Mouse (Mus musculus) heart, embryonic 15.5 days (tissue): ENCODE data around the gene Pga5. TPM values are rescaled to one million over a fixed set of nuclear protein-coding genes. Genes with fewer than 3 reads are reported as not detected.
A peak's percentile ranks its signal among the peaks of the same experiment; 100 is the strongest.

ENCODE experiments used
- ATAC-seq: fragments of 200-750 bp; cut with Nextera tagmentation; replicated peaks from 2 replicates; pipeline ENCODE4 v1.8.0; 2017; ENCODE audit warnings: low read depth, moderate TSS enrichment; ENCODE audit not compliant: insufficient number of reproducible peaks, insufficient read depth, low FRiP score
- H3K27ac ChIP-seq: fragments of 300-500 bp; sonication (generic); 2 replicates; pipeline ENCODE4 v1.5.1; 2015; ENCODE audit warnings: mild to moderate bottlenecking, inconsistent platforms
- H3K27me3 ChIP-seq: fragments of 300-500 bp; sonication (generic); 2 replicates; pipeline ENCODE4 v1.6.1; 2015; ENCODE audit warnings: inconsistent platforms
- H3K36me3 ChIP-seq: fragments of 300-500 bp; sonication (generic); 2 replicates; pipeline ENCODE4 v1.6.1; 2015; ENCODE audit warnings: mild to moderate bottlenecking, inconsistent platforms
- H3K4me1 ChIP-seq: fragments of 300-500 bp; sonication (generic); replicated peaks from 2 replicates; pipeline ENCODE4 v1.6.1; 2015; ENCODE audit warnings: inconsistent platforms
- H3K4me2 ChIP-seq: fragments of 300-500 bp; sonication (generic); 2 replicates; pipeline ENCODE4 v1.6.1; 2015; ENCODE audit warnings: inconsistent platforms, mild to moderate bottlenecking, moderate library complexity
- H3K4me3 ChIP-seq: fragments of 300-500 bp; sonication (generic); 2 replicates; pipeline ENCODE4 v1.5.1; 2015; ENCODE audit warnings: mild to moderate bottlenecking, inconsistent platforms
- H3K9ac ChIP-seq: fragments of 300-500 bp; sonication (generic); 2 replicates; pipeline ENCODE4 v1.6.1; 2015; ENCODE audit warnings: mild to moderate bottlenecking, inconsistent platforms
- H3K9me3 ChIP-seq: fragments of 300-500 bp; sonication (generic); replicated peaks from 2 replicates; pipeline ENCODE4 v1.6.1; 2016; ENCODE audit warnings: inconsistent platforms
- WGBS: fragments of 180-500 bp; shearing (Covaris S2); methylation state at CpG from one replicate; pipeline ENCODE4 v1.1.7; 2015; ENCODE audit warnings: mixed read lengths; 5-methylcytosine and 5-hydroxymethylcytosine counted together
- polyA plus RNA-seq: library from polyadenylated mRNA; unstranded; fragments of >200 nt; fragmentation: Nextera tagmentation; extraction: Ambion mirVana; gene quantifications from 2 replicates; pipeline ENCODE4 v1.2.1, GENCODE M21; 2015

The Pga5 gene
- polyA plus RNA-seq, 1 experiment from 2014 or later: not detected

DNA sequence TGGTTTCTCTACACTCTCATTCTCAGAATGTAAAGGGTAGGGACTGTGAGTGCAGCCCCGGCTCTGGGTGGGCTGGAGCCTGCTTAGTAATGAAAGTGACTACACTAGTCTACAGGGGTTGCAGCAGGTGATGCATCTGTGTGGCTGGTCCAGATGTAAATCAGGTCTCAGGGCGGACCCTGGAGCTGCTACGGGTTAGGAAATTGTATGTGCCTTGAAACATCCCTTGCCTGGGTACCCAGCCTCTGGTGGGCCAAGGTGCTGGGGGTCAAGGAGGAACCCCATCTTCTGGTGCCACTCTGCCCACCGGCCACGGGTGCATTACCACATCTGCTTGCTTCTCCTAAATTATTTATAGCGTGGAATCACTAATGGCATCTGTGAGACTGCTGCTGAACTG is 36.3 kb upstream of the Pga5 start:
- Histone ChIP-seq H3K9me3 (no peaks in the 10 kb centered on the region), H3K27ac (no peak overlapping the region), H3K27me3 (no peaks in the 10 kb centered on the region), H3K4me3 (no peak overlapping the region), H3K36me3 (peaks cover 38% of the 10 kb centered on the region), H3K4me2 (no peak overlapping the region), H3K9ac (no peak overlapping the region), H3K4me1 (peaks cover 24% of the 10 kb centered on the region)
- WGBS: 79% methylated on average over 6 of the region's 6 CpGs
- ATAC-seq: no peak

DNA sequence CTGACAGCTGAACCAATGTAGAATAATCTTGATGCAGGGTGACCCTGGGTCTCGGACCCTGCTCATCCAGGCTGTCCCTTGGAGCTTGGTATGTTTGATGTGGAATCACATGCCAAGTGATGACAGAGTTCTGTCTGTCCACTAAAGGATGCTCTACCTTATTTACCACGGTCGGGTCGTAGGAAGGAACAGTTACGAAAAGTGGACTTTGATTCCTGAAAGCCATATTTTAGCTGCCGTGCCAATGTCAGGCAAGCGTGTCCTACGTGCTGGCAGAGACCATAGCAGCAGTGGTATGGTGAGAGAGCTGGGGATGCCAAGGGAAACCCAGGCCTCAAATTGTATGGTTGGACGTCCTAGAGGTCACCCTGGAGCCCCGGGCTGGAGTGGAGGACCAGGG is 35.7 kb upstream of the Pga5 start:
- H3K36me3 ChIP-seq: peaks cover 38% of the 10 kb centered on the region
- WGBS: 88% methylated on average over 10 of the region's 10 CpGs

DNA sequence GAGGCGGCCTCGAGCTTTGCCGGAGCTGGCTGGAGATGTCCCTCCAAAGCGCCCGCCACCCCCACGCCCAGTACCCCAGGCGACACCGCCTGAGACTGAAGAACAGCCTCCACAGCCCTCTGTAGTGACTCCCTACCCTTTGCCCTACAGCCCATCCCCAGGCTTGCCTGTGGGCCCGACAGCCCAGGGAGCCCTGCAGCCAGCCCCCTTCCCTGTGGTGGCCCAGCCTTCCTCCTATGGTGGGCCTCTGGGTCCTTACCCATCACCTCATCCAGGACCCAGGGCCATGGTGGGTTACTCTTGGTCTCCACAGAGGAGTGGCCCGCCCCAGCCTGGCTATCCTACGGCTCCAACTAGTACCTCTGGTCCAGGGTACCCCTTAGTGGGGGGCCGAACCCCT is 34.8 kb upstream of the Pga5 start:
- Histone ChIP-seq H3K9ac (no peak overlapping the region), H3K4me3 (no peak overlapping the region), H3K36me3 (peaks cover 38% of the 10 kb centered on the region), H3K27me3 (no peaks in the 10 kb centered on the region), H3K4me2 (no peak overlapping the region), H3K4me1 (peaks cover 26% of the 10 kb centered on the region), H3K9me3 (no peaks in the 10 kb centered on the region), H3K27ac (no peak overlapping the region)
- ATAC-seq: no peak
- WGBS: 91% methylated on average over 12 of the region's 12 CpGs

More for the DNA sequence above, 35.7 kb upstream of the Pga5 start:
- Histone ChIP-seq H3K9ac (no peak overlapping the region), H3K4me3 (no peak overlapping the region), H3K9me3 (no peaks in the 10 kb centered on the region), H3K4me2 (no peak overlapping the region), H3K4me1 (peaks cover 31% of the 10 kb centered on the region), H3K27ac (no peak overlapping the region), H3K27me3 (no peaks in the 10 kb centered on the region)
- ATAC-seq: no peak

DNA sequence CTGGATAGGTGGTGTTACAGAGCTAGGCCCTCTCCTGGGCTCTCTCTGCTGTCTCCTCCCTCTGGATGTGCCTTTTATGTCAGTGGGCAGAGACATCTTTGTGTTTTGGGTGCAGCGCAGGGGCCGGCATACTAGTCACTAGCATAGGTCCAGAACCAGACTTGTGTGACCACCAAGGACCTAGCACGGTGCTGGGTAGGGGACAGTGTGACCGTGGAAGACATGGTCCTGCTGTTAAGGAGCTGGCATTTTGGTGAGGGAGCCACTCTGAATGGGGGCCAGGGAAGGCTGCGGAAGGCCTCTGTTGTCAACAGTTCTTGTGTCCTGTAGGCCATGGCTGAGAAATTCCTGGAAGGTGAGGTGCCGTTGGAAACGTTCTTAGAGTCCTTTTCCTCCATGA is 34.3 kb upstream of the Pga5 start:
- no peak for ATAC-seq
- Histone ChIP-seq H3K4me2 (no peak overlapping the region), H3K9me3 (no peaks in the 10 kb centered on the region), H3K36me3 (peaks cover 38% of the 10 kb centered on the region), H3K4me1 (peaks cover 27% of the 10 kb centered on the region), H3K27me3 (no peaks in the 10 kb centered on the region), H3K9ac (no peak overlapping the region), H3K27ac (no peak overlapping the region), H3K4me3 (no peak overlapping the region)
- WGBS: 95% methylated on average over 7 of the region's 7 CpGs

DNA sequence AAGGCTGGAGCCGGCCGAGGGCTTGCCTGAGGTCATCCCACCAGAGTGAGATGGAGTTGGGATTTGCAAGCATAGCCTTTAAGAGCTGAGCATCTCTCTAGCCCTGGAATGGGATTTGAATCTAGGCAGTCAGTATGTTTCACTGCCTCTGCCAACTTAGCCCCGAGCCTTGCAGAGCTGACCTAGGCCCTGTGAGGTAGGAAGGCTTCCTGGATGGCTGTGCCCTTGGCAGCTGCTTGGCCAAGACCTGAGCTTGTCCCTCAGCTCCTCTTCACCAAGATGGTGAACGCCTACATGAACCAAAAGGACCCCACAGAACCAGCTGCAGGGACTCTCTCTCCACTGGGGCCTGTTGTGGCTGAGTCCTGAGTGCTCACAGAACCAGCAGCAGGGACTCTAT is 32.9 kb upstream of the Pga5 start:
- Histone ChIP-seq H3K27ac (peak overlapping the region; percentile 89; the same call in 1 of the 2 replicates), H3K9ac (no peak overlapping the region), H3K9me3 (no peaks in the 10 kb centered on the region), H3K27me3 (no peaks in the 10 kb centered on the region), H3K4me2 (no peak overlapping the region), H3K36me3 (peaks cover 42% of the 10 kb centered on the region), H3K4me1 (peaks cover 35% of the 10 kb centered on the region), H3K4me3 (no peak overlapping the region)
- no peak for ATAC-seq
- 85% methylated on average over 4 of the region's 4 CpGs for WGBS

DNA sequence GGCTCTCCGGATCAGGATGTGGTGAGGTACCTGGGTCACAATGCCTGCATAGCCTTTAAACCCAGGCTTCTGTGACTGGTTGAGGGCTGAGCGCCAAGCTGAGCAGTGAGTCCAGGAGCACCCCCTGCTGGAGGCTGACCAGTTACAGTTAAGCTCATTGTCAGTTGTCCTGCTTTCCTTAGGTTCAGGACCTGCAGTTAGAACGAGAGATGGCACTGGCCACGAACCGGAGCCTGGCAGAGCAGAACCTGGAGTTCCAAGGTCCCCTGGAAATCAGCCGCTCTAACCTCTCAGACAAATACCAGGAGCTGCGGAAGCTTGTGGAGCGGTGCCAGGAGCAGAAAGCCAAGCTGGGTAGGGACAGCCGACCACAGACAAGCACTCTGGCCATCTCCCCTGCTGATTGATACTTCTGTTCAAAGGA is 32.2 kb upstream of the Pga5 start:
- Histone ChIP-seq H3K4me1 (peaks cover 41% of the 10 kb centered on the region), H3K27ac (peak overlapping the region; percentile 89), H3K9me3 (no peaks in the 10 kb centered on the region), H3K4me3 (no peak overlapping the region), H3K9ac (peak overlapping the region; percentile 22), H3K27me3 (no peaks in the 10 kb centered on the region), H3K36me3 (peaks cover 42% of the 10 kb centered on the region), H3K4me2 (no peak overlapping the region)
- WGBS: 54% methylated on average over 9 of the region's 9 CpGs
- peak; percentile 29; the same call in 1 of the 2 replicates for ATAC-seq

DNA sequence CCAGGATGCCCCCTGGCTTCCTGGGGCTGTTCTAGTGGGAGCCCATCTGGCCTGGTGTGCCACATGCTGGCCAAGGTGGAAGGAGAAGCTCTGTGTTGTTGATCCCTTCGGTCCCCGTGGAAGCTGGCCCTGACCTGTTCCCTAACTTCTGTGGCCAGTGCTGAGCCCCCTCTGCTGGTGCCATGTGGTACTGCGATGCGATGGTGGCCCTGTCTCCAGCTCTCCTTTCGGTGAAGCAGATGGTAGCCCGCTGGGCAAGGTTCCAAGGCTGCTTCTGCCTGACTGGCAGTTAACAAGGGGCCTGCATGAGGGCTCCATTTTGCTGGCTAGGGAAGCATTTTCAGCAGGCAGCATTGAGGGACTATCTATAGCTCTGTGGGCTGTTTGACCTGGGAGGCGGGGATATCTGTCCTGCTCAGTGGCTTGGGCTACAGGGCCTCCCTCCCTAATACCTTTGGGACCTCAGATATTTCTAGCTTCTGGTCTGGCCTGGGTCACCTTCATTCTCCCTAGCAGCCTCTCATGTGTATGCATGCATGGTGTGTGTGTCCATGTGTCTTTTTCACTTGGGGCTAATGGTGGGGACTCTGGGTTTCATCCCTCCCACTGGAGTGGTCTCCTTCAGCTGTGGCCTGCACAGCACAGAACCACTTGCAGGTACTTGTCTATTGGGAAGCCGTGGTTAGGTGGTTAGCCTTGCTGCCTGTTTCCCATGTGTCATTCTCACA is 31.7 kb upstream of the Pga5 start:
- Histone ChIP-seq H3K9me3 (no peaks in the 10 kb centered on the region), H3K36me3 (peaks cover 42% of the 10 kb centered on the region), H3K27ac (peak overlapping the region; percentile 89), H3K4me2 (no peak overlapping the region), H3K9ac (no peak overlapping the region), H3K4me3 (no peak overlapping the region), H3K27me3 (no peaks in the 10 kb centered on the region), H3K4me1 (peaks cover 47% of the 10 kb centered on the region)
- WGBS: 11% methylated on average over 8 of the region's 8 CpGs
- ATAC-seq: peak; percentile 86

DNA sequence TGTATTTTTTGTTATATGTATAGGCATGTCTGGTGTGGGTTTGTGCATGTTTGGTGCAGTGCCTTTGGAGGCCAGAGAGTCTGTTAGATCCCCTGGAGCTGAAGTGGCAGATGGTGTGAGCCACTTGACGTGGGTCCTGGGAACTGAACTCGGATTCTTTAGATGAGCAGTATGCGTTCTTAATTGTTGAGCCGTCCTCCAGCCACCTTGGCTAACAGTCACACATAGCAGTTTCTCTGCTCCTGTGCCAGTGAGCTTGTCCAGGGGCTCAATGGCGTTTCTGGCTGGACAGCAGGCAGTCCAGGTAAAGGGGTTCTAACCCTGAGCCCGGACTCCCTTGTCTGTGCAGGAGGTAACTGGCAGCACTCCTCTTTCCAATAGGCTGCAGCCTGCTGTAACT is 31.0 kb upstream of the Pga5 start:
- Histone ChIP-seq H3K9me3 (no peaks in the 10 kb centered on the region), H3K4me3 (no peak overlapping the region), H3K4me2 (no peak overlapping the region), H3K4me1 (peaks cover 47% of the 10 kb centered on the region), H3K27me3 (no peaks in the 10 kb centered on the region), H3K36me3 (peaks cover 36% of the 10 kb centered on the region), H3K27ac (peak overlapping the region; percentile 89), H3K9ac (no peak overlapping the region)
- ATAC-seq: no peak
- WGBS: 73% methylated on average over 6 of the region's 6 CpGs

DNA sequence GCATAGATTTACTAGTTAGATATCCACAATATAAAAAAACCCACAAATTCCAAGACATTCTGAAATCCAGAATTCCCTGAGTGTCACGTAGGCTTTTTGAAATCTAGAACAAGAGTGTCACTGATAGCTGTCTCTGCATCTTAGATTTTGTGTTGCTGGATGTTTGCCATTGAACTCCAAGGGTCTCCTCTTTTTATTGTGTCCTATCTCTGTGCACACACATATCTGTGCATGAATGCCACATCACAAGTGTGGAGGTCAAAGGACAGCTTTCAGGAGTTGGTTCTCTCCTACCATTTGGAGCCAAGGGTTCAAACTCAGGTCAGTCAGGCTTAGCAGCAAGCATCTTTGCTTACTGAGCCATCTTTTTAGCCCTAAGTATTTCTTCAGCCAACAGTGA is 30.0 kb upstream of the Pga5 start:
- WGBS: 83% methylated on average over 1 of the region's 1 CpGs
- Histone ChIP-seq H3K27ac (0 out of 2 replicates have a peak overlapping the region, but pooled peaks have one; percentile 89), H3K4me2 (no peak overlapping the region), H3K4me3 (no peak overlapping the region), H3K27me3 (no peaks in the 10 kb centered on the region), H3K9me3 (no peaks in the 10 kb centered on the region), H3K4me1 (peaks cover 49% of the 10 kb centered on the region), H3K36me3 (peaks cover 26% of the 10 kb centered on the region), H3K9ac (no peak overlapping the region)
- no peak for ATAC-seq

DNA sequence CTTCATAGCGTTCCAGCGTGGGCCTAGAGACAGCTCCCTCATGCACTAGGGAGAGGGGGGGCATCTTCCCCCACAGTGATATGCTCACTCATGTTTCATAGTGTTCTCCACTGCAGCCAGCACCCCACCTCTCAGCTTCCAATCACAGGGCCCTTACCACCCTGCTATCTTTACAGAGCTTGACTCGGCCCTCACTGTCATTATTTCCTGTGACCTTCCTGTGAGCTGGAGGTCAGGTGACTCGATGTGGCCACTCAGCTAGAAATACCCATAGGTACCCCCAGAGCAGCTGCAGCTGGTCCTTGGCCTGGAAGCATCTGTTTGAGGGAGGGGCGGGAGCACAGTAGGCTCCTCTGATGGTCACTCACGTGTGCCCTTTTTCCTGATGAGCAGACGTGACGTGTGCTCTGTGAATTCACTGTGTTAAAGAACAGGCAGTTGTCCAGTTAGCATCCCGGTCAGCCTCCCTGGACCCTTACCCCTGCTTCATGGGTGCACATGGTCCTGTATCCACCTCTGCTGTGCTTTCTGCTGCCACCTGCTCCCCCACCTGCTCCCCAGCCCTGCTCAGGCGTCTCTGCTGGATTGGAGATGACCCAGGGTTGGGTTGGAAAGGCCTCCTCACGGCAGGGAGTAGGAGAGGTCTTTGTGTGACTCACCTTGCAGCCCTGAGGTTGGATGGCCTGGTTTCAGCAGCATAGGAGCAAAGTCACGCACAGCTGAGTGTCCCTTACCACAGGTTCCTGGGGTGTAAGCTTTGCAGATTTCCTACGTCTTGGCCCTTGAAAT is 29.4 kb upstream of the Pga5 start:
- no peak overlapping the region for H3K27ac ChIP-seq
- 69% methylated on average over 13 of the region's 13 CpGs for WGBS
- H3K27me3 ChIP-seq: no peaks in the 10 kb centered on the region
- peaks cover 54% of the 10 kb centered on the region for H3K4me1 ChIP-seq
- H3K36me3 ChIP-seq: peaks cover 20% of the 10 kb centered on the region
- ATAC-seq: no peak
- H3K4me2 ChIP-seq: no peak overlapping the region
- no peak overlapping the region for H3K4me3 ChIP-seq
- H3K9me3 ChIP-seq: no peaks in the 10 kb centered on the region
- no peak overlapping the region for H3K9ac ChIP-seq

DNA sequence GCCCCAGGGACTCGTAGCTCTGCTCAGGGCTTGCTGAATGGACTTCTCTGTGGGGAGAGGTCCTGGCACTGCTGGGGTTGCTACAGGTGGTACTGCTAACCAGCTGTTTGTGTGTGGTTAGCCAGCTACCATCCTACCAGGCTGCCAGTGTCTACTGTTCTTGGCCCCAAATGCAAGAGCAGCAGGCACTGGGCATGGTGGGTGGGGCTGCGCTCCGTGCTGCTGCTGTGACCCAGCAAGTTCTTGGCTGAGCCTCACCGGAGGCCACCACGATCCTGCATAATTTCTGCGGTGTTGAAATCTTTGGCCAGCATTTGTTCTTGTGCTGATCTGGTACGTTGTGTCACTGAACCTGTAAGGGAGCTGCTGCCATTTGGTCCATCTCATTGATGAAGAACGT is 25.6 kb upstream of the Pga5 start:
- Histone ChIP-seq H3K4me3 (no peak overlapping the region), H3K9me3 (no peaks in the 10 kb centered on the region), H3K9ac (no peak overlapping the region), H3K36me3 (peaks cover 5% of the 10 kb centered on the region; the same call in 1 of the 2 replicates), H3K4me1 (peaks cover 64% of the 10 kb centered on the region), H3K27me3 (no peaks in the 10 kb centered on the region), H3K27ac (no peak overlapping the region), H3K4me2 (no peak overlapping the region)
- ATAC-seq: no peak
- WGBS: 82% methylated on average over 8 of the region's 8 CpGs
